Mouse (Mus musculus) brain, embryonic 14.5 days (tissue): ENCODE measurements around the gene B4galt3.

Experiments
- CTCF ChIP-seq: fragments of 200-500 bp; IDR thresholded peaks from 2 replicates; pipeline ENCODE4 v1.5.1; 2012; ENCODE audit warnings: inconsistent platforms, mild to moderate bottlenecking, moderate library complexity, borderline replicate concordance; ENCODE audit not compliant: insufficient read depth, insufficient read length; ENCODE audit errors: extremely low read depth
- POLR2A ChIP-seq: fragments of 200-500 bp; IDR thresholded peaks from 2 replicates; pipeline ENCODE4 v1.6.1; 2012; ENCODE audit warnings: mild to moderate bottlenecking, inconsistent platforms, borderline replicate concordance; ENCODE audit not compliant: poor library complexity, insufficient read depth, insufficient read length, severe bottlenecking; ENCODE audit errors: extremely low read depth

DNA sequence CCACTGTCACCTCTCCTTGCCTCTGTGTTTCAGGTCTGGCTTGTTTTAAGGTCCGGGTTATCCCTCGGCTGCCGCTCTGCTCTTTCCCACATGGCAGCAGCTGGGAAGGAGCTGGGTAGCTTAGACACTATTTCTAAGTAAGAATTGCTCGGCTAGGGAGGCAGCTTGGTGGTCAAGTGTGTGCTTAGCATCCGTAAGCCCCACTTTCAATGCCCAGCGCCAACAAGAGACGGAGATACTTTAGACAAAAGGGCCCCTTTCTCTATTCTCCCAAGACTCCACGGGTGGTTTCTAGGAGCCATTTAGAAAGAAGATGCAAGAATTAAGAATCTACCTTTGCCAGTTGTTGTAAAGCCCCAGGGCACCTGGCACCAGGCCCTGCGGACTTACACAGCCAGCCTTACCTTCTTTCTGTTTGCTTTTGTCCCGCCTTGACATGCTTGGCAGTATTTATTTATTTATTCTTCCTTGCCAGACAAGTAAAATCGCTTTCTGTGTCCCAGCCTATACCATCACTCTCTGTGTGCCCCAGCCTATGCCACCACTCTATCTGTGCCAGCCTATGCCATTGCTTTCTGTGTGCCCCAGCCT lies 5.1 kb downstream of the B4galt3 start:
- TF ChIP-seq CTCF = no peak
- TF ChIP-seq POLR2A = no peak
